Mouse (Mus musculus): ENCODE data around the gene Dcpp3.
A peak's percentile ranks its signal among the peaks of the same experiment; 100 is the strongest.
"Not testable (repeated sequence)": the region's sequence is repeated elsewhere in the genome, so short reads cannot be mapped to it uniquely, and the experiment has no call there.

The Dcpp3 gene

DNA sequence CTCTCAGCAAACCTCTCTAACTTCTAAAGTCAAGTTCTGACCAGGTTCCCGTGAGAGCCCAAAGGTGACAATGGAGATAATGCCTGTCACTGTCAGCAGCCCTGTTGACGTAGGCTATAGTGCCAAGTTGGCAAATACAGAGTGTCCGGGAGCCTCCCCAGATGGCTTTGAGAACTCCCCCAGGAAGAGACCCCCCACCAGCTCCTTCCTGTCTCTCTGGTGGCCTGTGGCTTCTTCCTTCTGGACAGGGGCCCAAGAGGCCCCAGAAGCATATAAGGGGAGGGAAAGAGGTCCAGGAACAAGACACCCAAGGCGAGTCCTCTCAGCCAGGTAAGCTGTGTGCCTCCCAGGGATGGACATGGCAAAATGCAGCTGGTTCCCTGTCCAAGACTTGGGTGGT is at the start of gene Dcpp3:
TSS of gene Dcpp3 (plus strand) at position 301 of the 400 bp plus-strand sequence.
- not testable (repeated sequence) for DNase-seq (ENCODE audit: low spot score in 2 of 2)

GRCm38 (mm10) chr17:23867756-23868155 is 49.5 kb upstream of the Dcpp3 start, which contains the start of gene Prss21:
Gene Prss21 (plus strand): TSS chr17:23868056.
- DNase-seq (ENCODE audit: low spot score in 2 of 2): no peak

DNA sequence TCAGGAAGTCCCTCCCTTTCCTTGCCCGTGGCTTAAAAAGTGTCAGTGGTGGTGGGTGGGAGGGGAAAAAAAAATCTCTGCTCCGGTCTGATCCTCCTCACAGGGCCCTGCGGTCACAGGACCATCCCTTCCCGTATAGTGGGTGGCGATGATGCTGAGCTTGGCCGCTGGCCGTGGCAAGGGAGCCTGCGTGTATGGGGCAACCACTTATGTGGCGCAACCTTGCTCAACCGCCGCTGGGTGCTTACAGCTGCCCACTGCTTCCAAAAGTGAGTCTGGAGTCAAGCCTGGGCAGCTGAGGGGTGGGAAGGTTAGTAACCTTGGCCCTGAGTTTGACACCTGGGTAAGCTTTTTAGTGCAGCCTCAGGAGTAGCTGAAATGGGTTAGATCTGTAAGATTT is 48.7 kb upstream of the Dcpp3 start:
- no peak for DNase-seq (ENCODE audit: low spot score in 2 of 2)

DNA sequence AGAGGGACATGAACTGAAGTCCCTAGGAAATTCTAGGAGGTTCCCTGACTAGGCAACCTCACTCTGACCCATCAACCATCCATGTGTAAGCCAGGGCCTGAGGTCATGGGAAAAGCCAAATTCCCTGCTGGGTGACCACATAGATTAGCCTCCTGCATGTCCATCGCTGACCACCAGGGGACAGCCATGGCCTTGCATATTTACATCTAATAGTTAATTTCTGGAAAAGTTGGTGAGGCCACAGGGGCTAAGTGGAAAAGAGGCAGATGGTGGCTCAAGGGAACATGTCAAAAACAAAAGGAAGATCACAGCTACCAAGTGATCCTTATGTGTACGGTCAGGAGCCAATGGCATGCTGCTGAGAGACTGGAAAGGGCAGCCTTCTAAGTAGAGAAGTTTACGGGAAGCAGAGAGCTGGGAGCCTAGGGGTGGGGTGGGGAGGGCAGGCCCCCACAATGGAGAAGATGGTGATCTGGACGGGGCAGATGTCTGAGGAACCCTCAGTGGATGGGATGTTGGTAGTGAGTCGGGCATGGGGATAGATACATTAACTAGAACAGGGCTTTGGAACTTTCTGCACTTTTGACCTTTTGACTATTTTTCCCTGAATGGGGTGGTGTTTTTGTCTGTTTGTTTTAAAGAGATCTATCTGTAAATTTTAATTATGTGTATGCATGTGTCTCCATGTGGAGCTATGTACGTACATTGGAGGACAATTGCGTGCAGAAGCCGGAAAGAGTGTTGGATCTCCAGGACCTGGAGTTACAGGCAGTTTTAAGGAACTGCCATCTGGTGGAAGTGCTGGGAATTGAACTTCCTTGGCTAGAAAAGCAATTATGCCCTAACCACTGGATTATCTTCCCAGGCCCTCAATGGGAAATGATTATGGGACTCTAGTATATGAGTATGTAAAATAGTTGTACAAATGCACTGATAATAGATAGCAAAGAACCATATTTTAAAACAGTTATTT is 43.1 kb upstream of the Dcpp3 start:
- DNase-seq (ENCODE audit: low spot score in 2 of 2): peak in 1 of 2 experiments; percentile 47

GRCm38 (mm10) chr17:23876741-23877140 is 40.5 kb upstream of the Dcpp3 start:
- DNase-seq (ENCODE audit: low spot score in 2 of 2): peak; percentile 68 to 69

GRCm38 (mm10) chr17:23877166-23877565 is 40.1 kb upstream of the Dcpp3 start:
- peak; percentile 43 to 58 for DNase-seq (ENCODE audit: low spot score in 2 of 2)

DNA sequence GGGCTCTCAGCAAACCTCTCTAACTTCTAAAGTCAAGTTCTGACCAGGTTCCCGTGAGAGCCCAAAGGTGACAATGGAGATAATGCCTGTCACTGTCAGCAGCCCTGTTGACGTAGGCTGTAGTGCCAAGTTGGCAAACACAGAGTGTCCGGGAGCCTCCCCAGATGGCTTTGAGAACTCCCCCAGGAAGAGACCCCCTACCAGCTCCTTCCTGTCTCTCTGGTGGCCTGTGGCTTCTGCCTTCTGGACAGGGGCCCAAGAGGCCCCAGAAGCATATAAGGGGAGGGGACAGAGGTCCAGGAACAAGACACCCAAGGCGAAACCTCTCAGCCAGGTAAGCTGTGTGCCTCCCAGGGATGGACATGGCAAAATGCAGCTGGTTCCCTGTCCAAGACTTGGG is 36.7 kb upstream of the Dcpp3 start, which contains the start of the genes Dcpp1 and Dcpp2:
TSS of gene Dcpp1 (plus strand) at position 301 of the 400 bp plus-strand sequence.
TSS of gene Dcpp2 (plus strand) at position 305 of the 400 bp plus-strand sequence.
- not testable (repeated sequence) for DNase-seq (ENCODE audit: low spot score in 2 of 2)

GRCm38 (mm10) chr17:23924531-23925007 is 7.3 kb downstream of the Dcpp3 start:
- DNase-seq (ENCODE audit: low spot score in 2 of 2): peak; percentile 93

- peak; percentile 77 to 83 for DNase-seq (ENCODE audit: low spot score in 2 of 2)
Measured at GRCm38 (mm10) chr17:23925090-23925493, 7.8 kb downstream of the Dcpp3 start.

DNA sequence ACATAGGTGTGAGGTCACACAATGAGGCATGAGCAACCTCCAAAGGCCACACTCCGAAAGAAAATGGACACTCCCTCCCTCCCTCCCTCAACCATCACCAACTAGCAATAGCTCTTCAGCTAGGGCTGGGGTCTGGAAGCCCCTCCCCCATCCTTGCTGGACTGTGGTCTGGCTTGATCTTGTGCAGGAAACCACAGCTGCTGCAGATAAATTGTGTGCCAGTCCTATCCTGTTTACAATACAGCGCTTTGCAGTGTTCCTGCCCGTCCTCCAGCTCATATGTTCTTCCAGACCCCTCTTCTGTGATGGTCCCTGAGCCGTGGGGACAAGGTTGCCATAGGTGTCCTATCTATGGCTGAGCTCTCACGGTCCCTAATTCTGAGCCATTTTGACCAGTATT is 13.9 kb downstream of the Dcpp3 start:
- no peak for DNase-seq (ENCODE audit: low spot score in 2 of 2)

- DNase-seq (ENCODE audit: low spot score in 2 of 2): no peak
Measured at GRCm38 (mm10) chr17:23941372-23941771, 24.1 kb downstream of the Dcpp3 start, which contains the start of gene Sbp. Gene Sbp (plus strand): TSS chr17:23941672.

DNA sequence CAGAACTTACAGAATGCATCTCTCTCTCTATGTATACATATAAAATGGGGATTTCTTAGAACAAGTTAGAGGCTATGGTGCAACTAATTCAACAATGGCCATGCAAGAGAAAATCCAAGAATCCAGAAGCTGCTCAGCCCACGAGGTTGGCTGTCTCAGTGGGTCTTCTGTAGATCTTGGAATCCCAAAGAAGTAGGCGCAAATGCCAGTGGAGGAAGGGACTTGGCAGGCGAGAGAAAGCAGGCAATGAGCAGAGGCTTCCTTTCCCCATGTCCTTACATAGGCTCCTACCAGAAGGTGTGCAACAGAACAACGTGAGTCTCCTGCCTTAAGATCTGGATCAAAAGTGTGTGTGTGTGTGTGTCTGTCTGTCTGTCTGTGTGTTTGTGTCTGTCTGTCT is 30.2 kb downstream of the Dcpp3 start:
- not testable (repeated sequence) for DNase-seq (ENCODE audit: low spot score in 2 of 2)

DNA sequence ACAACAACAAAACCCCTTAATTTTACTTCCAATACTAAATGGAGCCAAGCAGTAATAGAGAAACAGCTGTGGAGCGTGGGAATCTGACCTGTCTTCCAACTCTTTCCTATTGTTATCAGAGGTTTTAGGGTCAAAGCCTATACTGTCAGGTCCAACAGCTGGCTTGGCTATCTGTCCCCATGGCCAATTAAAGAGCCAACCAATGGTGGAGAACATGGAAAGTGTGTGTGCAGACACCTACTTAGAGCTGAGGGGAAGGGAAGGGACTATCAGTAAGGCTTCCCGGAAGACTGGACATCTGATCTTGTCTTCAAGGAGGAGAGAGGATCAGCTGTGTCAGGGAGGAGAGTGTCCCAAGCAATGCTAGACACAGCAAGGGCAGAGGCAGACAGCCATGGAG is 31.8 kb downstream of the Dcpp3 start:
- no peak for DNase-seq (ENCODE audit: low spot score in 2 of 2)

- not testable (repeated sequence) for DNase-seq (ENCODE audit: low spot score in 2 of 2)
Measured at GRCm38 (mm10) chr17:23950828-23951227, 33.6 kb downstream of the Dcpp3 start.

DNA sequence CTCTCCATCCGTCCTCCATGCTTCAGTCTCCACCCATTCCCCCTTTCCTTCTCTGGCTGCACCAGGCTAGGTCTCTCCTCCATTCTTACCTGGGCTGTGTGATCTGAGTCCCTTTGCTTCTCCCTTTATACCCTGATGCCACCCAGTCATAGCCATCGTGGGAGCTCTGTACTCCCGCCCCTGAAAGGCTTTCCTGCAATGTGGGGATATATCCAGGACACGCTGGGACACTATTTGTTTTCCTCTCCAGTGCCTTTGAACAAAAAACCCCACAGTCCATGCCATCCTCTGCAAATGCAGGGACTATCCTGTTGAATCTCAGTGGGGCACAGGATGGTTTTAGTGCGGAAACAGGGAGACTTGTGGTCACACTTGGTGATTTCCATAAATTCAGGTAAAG is 37.9 kb downstream of the Dcpp3 start, which contains the start of gene Sbpl:
TSS of gene Sbpl (minus strand) at position 101 of the 400 bp plus-strand sequence.
- no peak for DNase-seq (ENCODE audit: low spot score in 2 of 2)

DNA sequence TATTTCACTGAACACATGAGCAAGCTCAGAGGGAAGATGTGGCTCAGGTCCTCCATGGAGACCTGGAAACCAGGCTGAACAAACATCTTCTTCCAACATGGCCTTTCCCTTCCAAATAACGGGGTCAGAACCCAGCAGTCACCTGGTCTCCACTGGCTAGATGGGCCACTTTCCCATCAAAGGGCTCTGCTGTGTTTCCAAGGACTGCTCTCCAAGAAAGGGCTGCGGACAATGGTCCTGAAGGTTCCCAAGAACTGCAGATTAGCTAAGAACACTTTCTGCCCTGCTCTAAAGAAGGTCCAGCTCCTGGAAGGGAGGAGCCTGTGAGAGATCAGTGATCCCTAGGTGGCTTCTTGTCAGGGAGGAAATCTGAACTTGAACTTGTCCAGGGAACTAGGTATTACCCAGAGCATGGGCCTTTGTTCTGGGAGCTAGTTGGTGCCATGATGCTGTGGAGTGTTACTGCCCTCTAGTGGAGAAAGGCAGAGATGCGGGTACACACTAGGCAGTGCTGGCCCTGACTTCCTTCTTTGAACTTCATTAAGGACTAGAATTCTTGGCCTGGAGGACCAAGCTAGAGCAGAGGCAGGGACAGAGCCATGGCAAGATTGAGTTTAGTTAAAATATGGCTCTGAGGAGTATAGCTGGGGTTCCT is 43.0 kb downstream of the Dcpp3 start:
- DNase-seq (ENCODE audit: low spot score in 2 of 2): peak; percentile 85 to 87

GRCm38 (mm10) chr17:23961573-23962122 is 44.4 kb downstream of the Dcpp3 start:
- DNase-seq (ENCODE audit: low spot score in 2 of 2): no peak

DNA sequence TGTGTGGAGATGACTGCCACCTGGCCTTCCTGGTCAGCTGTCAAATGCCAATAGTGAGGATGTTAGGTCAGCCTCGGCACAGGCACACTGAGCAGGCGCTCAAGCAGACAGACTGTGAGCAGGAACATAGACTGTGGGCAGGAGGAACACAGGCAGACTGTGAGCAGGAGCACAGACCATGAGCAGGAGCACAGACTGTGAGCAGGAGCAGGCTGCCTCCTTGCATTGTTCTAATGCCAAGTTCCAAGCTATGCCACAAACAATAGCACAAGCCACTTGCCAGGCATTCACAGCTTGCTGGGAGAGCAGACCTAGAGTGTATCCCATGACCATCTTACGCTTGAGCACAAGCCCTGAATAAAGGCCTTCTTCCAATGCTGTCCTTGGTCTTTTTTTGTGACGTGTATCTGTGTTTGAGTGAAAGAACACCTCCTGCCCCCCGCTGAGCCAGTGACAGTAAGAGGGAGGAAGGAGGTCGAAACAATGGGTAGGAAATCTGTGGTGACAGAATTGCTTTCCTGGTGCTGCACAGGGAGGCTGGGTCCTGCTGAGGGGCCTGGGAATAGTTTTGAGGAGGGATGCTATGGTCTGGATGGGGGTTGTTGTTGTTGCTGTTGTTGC is 48.7 kb downstream of the Dcpp3 start:
- no peak for DNase-seq (ENCODE audit: low spot score in 2 of 2)

GRCm38 (mm10) chr17:23966658-23967401 is 49.6 kb downstream of the Dcpp3 start:
- DNase-seq (ENCODE audit: low spot score in 2 of 2): no peak

DNA sequence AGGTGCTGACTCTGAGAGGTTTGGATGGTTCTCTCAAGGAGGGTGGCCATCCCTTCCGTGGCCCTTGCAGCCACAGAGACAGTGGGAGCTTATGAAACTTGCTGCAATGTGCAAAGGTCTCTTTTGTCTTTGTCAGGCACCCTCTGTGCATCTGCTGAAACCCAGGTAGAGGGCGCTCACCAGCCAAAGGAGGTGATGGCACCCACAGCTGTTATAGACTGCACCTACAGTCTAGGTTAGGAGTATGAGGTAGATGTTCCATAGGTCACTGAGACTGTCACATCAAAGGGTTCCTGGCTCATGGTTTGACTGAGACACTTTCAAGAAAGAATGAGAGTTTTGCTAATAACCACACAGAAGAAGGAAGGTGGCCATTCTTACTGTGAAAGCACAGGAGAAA is 51.5 kb downstream of the Dcpp3 start:
- no peak for DNase-seq (ENCODE audit: low spot score in 2 of 2)

Data from right cerebral cortex, postnatal 10 days (tissue).